Mouse (Mus musculus): ENCODE data around the gene Casq2. TPM values are rescaled to one million over a fixed set of nuclear protein-coding genes. Genes with fewer than 3 reads are reported as not detected.

Casq2 gene
- total RNA-seq, 2 experiments from 2014 or later, result 116 to 133 TPM

DNA sequence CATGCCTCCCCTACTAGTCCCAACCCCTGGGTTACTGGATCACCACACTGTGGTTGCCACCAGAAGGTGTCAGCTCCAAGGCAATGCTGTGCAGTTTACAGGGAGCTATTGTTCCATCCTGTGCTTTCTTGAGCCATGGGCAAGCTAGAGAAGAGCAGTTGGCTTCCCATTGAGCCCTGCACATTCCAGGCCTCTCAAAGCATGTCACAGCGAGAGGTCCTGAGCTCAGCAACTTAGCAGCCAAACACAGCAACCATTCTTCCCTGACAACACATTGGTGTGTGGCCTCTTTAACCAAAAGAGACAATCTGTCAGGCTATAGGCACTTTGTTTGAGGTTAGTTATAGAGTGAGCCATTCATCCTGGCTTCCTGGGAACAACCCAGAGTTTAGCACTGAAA lies 39.3 kb downstream of the Casq2 start:
- intact Hi-C loops (cut with DNase I; ENCODE audit: low total_unique reads), result no loop called here
- DNase-seq, result no peak

DNA sequence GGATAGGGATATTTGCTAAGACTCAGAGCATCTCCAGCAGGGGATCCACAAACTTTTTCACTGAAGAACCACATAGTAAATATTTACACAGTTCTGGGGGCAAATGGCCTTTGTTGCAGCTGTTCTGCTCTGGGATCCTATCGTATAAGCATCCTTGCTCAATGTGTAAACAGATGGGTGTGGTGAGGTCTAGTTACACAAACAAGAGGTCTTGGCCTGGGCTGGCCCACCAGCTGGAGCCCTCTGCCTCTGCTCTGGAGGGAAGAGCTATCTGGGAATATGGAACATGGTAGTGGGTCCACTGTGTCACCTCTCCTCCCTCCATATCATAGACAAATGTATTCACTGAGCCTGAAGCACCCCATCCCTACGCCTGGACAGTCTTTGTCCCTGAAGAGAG lies 40.9 kb downstream of the Casq2 start:
- intact Hi-C loops (cut with DNase I; ENCODE audit: low total_unique reads), result no loop called here
- no peak for DNase-seq

- DNase-seq, result no peak
- intact Hi-C loops (cut with DNase I; ENCODE audit: low total_unique reads), result no loop called here
Measured at GRCm38 (mm10) chr3:102128242-102128641, 42.0 kb downstream of the Casq2 start.

GRCm38 (mm10) chr3:102130478-102130877 lies 44.3 kb downstream of the Casq2 start:
- intact Hi-C loops (cut with DNase I; ENCODE audit: low total_unique reads), result no loop called here
- no peak for DNase-seq

- no peak for DNase-seq
- intact Hi-C loops (cut with DNase I; ENCODE audit: low total_unique reads), result no loop called here
Measured at GRCm38 (mm10) chr3:102131627-102132324, 45.6 kb downstream of the Casq2 start.

DNA sequence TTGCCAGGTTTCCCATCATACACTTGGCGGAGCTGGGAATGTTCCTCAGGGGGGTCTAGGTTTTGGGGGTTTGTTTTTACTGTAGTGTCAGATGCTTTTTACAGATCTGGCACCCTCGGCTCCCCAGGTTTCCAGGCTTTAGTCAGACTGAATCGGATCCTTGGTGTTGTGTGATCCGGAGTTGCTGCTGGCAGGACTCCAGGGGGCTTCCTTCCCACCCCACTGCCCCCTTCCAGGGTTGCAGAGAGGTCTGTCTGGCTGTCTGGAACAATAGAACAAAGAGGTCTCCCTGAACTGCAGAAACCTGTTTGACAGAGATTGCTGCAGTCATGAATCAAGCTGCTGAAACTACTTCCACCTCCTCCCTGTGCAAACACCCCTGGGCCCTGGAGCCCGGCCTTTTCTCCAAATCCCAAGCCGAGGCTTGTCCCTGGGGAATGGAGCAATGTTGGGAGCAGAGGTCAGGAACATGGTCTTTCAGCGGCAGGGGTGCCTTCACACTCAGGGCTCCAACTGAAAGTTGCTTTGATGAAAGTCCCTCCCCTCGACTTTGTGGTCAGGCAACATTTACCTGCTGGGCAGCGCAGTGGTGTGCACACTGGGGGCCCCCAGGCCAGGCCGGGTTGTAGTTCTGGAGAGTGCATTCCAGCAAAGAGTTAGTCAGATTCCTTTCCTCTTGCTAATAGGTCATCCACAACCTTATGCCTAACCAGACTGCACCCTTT lies 49.3 kb downstream of the Casq2 start:
- DNase-seq, result no peak
- intact Hi-C loops (cut with DNase I; ENCODE audit: low total_unique reads), result no loop called here

DNA sequence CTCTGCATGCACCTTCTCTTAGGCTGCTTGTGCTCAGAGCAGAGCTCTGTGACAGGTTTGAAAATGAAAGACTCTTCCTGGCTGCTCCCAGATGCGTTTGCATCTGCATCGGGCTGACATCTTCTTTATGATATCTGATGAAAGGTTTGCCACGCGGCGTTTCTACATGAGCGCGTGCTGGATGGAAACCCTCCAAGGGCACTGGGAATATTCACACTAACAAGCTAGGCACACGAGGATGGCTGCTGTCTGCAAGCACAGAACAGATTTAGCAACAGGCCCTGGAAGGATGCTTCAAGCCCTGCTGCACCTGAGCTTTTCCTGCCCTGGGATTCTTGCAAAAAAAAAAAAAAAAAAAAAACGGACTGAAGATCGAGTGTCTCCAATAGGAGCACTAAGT lies 50.9 kb downstream of the Casq2 start:
- no peak for DNase-seq
- intact Hi-C loops (cut with DNase I; ENCODE audit: low total_unique reads), result no loop called here

DNA sequence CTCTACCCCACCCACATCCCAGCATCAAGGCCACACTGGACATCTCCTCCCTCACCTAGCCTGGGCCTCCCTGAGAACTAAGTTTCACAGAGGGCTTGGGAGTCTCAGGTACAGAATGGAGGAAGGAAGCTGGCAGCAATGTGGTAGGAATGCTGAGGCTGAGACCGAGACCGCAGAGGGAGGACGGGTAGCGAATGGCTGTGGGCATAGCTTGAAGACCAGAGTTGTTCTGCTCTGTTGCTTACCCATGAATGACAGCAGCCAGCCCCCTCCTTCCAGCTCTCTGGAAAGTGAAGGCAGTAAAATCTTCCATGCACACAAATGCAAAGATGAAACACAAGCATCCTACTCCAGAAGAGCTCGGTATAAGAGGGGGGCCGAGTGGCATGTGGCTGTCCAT lies 52.7 kb downstream of the Casq2 start:
- intact Hi-C loops (cut with DNase I; ENCODE audit: low total_unique reads), result no loop called here
- DNase-seq, result no peak

- intact Hi-C loops (cut with DNase I; ENCODE audit: low total_unique reads), result no loop called here
Measured at GRCm38 (mm10) chr3:102140606-102141005, 54.4 kb downstream of the Casq2 start.

DNA sequence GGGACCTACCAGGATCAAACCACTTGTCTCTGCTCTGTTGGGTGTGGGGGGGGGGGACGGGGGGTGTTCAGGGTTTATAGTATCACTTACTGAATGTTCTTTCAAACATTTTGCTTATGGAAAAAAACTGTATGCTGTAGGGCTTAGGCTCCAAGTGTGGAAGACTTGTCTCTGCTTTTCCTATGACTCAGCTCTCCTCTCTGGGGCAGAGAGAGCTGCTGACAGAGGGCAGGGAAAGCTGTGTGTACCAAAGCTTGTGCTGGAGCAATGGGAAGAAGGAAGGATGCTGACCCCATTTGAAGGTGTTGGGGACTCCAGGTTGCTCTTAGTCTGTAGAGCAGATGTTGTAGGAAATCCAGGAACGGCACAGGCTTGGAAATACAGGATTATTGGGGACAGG lies 55.2 kb downstream of the Casq2 start:
- no peak for DNase-seq
- intact Hi-C loops (cut with DNase I; ENCODE audit: low total_unique reads), result no loop called here

More at GRCm38 (mm10) chr3:102140606-102141005, 54.4 kb downstream of the Casq2 start:
- no peak for DNase-seq

GRCm38 (mm10) chr3:102141893-102142292 lies 55.7 kb downstream of the Casq2 start:
- DNase-seq, result no peak
- intact Hi-C loops (cut with DNase I; ENCODE audit: low total_unique reads), result no loop called here

DNA sequence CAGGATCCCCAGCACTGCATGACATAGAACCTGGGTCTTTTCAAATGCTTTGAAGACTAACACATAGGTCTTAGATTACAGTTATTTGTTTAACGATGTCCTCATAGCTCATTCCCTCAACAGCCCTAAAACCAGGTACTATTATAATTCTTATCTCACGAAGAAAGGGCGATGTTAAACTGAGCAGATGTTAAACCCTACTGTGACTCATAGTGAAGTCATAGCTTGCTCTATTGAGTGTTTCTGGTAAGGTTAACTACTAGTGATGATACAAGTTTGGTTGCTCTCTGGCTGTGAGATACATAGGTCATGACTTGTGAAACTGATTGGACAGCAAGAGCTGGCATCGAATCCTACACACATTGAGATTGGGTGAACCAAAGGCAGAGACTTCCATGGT lies 56.7 kb downstream of the Casq2 start:
- intact Hi-C loops (cut with DNase I; ENCODE audit: low total_unique reads), result no loop called here
- no peak for DNase-seq

DNA sequence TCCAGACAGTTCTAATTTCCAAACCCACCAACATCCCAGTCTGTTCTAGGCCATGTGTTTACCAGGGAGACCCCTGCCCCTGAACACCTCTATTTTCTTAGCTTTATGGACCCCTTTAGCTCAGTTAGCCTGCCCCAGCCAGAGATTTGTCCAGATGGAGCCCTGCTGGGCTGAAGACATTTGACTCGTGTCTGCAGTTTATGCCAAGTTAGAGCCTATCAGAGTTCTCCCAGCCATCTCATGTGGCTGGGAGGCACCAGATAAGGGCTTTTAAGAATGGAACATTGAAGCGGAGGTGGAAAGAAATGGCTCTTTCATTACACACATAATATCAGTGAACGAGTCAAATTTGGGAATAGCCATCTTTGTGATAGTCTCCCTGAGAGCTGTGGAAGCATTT lies 57.3 kb downstream of the Casq2 start:
- DNase-seq, result no peak
- intact Hi-C loops (cut with DNase I; ENCODE audit: low total_unique reads), result no loop called here

GRCm38 (mm10) chr3:102144401-102144800 lies 58.2 kb downstream of the Casq2 start:
- no peak for DNase-seq
- intact Hi-C loops (cut with DNase I; ENCODE audit: low total_unique reads), result no loop called here

GRCm38 (mm10) chr3:102145645-102146386 lies 59.6 kb downstream of the Casq2 start:
- intact Hi-C loops (cut with DNase I; ENCODE audit: low total_unique reads), result no loop called here
- DNase-seq, result no peak

GRCm38 (mm10) chr3:102146428-102146827 lies 60.2 kb downstream of the Casq2 start:
- intact Hi-C loops (cut with DNase I; ENCODE audit: low total_unique reads), result no loop called here
- no peak for DNase-seq

- intact Hi-C loops (cut with DNase I; ENCODE audit: low total_unique reads), result no loop called here
- no peak for DNase-seq
Measured at GRCm38 (mm10) chr3:102147189-102147588, 61.0 kb downstream of the Casq2 start.

- intact Hi-C loops (cut with DNase I; ENCODE audit: low total_unique reads), result no loop called here
- DNase-seq, result no peak
Measured at GRCm38 (mm10) chr3:102149941-102150340, 63.7 kb downstream of the Casq2 start.

- no peak for DNase-seq
- intact Hi-C loops (cut with DNase I; ENCODE audit: low total_unique reads), result no loop called here
Measured at GRCm38 (mm10) chr3:102151850-102152249, 65.6 kb downstream of the Casq2 start.

- intact Hi-C loops (cut with DNase I; ENCODE audit: low total_unique reads), result no loop called here
- no peak for DNase-seq
Measured at GRCm38 (mm10) chr3:102152471-102152870, 66.3 kb downstream of the Casq2 start.

DNA sequence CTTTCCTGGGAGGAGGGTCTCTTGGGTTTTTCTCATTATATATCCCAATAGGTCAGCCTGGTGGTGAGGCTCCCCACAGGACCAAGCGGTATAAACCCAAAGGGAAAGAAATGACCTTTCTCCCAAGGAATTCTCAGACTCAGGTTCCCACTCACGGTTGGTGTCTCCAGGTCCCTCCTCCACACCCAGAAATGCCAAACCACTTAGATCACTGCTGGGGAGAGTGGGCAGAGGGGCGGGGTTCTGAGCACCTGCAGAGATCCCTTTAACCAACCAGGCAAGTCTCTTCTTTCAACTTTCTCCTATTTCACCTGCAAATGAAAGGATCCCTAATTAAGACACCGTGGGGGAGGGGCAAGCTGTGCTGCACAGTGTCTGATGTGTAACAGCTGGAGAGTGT lies 66.7 kb downstream of the Casq2 start:
- DNase-seq, result no peak
- intact Hi-C loops (cut with DNase I; ENCODE audit: low total_unique reads), result no loop called here
